Mouse (Mus musculus): ENCODE results near the gene Pate1.

GRCm38 (mm10) chr9:35707265-35707664 lies 20.1 kb upstream of the Pate1 start:
- TF ChIP-seq EP300 (IDR thresholded peaks at IDR 0.05; ENCODE audit: insufficient read depth, low read depth, low read length), result no peak
- TF ChIP-seq CTCF (IDR thresholded peaks at IDR 0.05; ENCODE audit: low read depth, low read length), result no peak
- no peak for TF ChIP-seq POLR2A (IDR thresholded peaks at IDR 0.05; ENCODE audit: insufficient read depth, low read length)
